Mouse (Mus musculus) testis, adult 2 months (tissue): ENCODE results near the gene Kbtbd7. TPM values are rescaled to one million over a fixed set of nuclear protein-coding genes. Genes with fewer than 3 reads are reported as not detected.
A peak's percentile ranks its signal among the peaks of the same experiment; 100 is the strongest.
"Not testable (repeated sequence)": the region's sequence is repeated elsewhere in the genome, so short reads cannot be mapped to it uniquely, and the experiment has no call there.

Experiments used
- H3K27ac ChIP-seq: fragments of 200-500 bp; 2 replicates; pipeline ENCODE4 v1.5.1; 2012; ENCODE audit warnings: low read depth, low read length; ENCODE audit not compliant: control insufficient read depth, insufficient read depth
- H3K27me3 ChIP-seq: fragments of 200-500 bp; 2 replicates; pipeline ENCODE4 v1.6.1; 2012; ENCODE audit warnings: mild to moderate bottlenecking, low read length, moderate library complexity; ENCODE audit not compliant: control insufficient read depth, insufficient read depth
- H3K36me3 ChIP-seq: fragments of 200-500 bp; 2 replicates; pipeline ENCODE4 v1.6.1; 2012; ENCODE audit warnings: mild to moderate bottlenecking, low read length; ENCODE audit not compliant: control insufficient read depth, insufficient read depth
- H3K4me1 ChIP-seq: fragments of 200-500 bp; 2 replicates; pipeline ENCODE4 v1.6.1; 2012; ENCODE audit warnings: low read length; ENCODE audit not compliant: control insufficient read depth, insufficient read depth
- H3K4me3 ChIP-seq: fragments of 200-500 bp; 2 replicates; pipeline ENCODE4 v1.5.1; 2012; ENCODE audit warnings: low read depth, mild to moderate bottlenecking, low read length, moderate library complexity, mixed read lengths; ENCODE audit not compliant: control insufficient read depth
- CTCF ChIP-seq: fragments of 200-500 bp; IDR thresholded peaks from 2 replicates; pipeline ENCODE4 v1.5.1; 2012; ENCODE audit warnings: low read depth, mild to moderate bottlenecking, inconsistent platforms, low read length, moderate library complexity; ENCODE audit not compliant: control insufficient read depth, insufficient read depth, insufficient replicate concordance
- POLR2A ChIP-seq: fragments of 200-500 bp; IDR thresholded peaks from 2 replicates; pipeline ENCODE4 v1.6.1; 2012; ENCODE audit warnings: low read depth, mild to moderate bottlenecking, inconsistent platforms, low read length, moderate library complexity; ENCODE audit not compliant: control insufficient read depth
- polyA plus RNA-seq: library from polyadenylated mRNA; depleted of rRNA; stranded (reverse); fragments of >200 nt; gene quantifications from 2 replicates; pipeline ENCODE4 v1.2.3, GENCODE M21; 2012

Kbtbd7 gene
- polyA plus RNA-seq, 1 experiment, result 8.8 TPM

DNA sequence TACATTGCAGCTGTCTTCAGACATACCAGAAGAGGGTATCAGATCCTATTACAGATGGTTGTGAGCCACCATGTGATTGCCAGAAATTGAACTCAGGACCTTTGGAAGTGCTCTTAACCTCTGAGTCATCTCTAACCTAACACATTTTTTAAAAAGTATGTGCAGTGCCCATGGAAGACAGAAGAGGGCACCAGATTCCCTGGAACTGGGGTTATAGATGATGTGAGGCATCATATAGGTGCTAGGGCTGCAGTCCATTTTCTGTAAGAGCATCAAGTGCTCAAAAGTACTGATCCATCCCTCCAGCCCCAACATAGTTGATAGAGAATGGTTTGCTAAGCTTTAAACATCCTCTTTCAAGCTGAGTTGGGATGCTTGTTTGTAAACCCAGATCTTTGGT lies 31.7 kb upstream of the Kbtbd7 start:
- Histone ChIP-seq H3K36me3 (no peaks in the 10 kb centered on the region), H3K4me3 (no peak overlapping the region), H3K27me3 (no peaks in the 10 kb centered on the region), H3K27ac (no peak overlapping the region), H3K4me1 (peaks cover 2% of the 10 kb centered on the region; the same call in 1 of the 2 replicates)
- TF ChIP-seq CTCF (no peak; the same call in 1 of the 2 replicates), POLR2A (no peak)

DNA sequence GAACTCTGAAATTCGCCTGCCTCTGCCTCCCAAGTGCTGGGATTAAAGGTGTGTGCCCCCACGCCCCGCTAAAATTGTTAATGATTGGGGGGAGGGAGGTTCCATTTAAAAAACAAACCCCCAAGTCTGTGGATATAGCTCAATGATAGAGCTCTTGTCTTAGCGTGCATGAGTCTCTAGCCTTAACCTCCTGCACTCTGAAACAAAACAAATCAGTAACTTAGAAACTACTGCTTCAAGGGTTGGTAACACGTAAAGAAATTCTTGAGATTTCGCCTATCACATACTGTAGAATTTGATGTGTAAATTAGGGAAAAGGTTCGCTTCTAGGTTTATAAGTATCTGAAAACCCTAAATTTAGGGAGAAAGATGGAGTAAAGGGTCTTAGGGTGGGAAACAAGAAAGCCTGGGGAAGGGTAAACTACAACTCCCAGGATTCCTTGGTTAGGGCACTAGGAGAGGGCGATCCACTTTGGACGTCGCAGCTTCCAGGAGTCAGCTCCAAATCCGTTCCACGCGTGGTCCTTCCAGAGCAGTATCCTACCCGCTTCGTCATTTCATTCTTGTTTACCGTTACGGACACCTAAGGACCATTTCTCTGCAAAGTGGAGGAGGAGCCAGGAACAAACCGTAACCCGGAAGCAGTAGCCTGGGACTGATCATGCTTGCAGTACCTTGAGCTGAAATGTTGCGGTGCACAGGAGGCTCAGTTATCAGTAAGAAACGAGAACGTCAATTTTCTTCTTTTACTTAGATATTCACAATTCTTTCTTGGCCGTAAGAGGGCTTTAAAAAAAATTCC lies 28.8 kb upstream of the Kbtbd7 start, which contains the start of gene Mtrf1:
TSS of gene Mtrf1 (plus strand) at position 452 of the 802 bp plus-strand sequence.
- TF ChIP-seq POLR2A (peak; percentile 57), CTCF (no peak)
- Histone ChIP-seq H3K27me3 (no peaks in the 10 kb centered on the region), H3K27ac (peak within 1 kb of the TSS; percentile 98), H3K36me3 (no peaks in the 10 kb centered on the region), H3K4me3 (peak within 1 kb of the TSS; percentile 99), H3K4me1 (peaks cover 2% of the 10 kb centered on the region; the same call in 1 of the 2 replicates)

DNA sequence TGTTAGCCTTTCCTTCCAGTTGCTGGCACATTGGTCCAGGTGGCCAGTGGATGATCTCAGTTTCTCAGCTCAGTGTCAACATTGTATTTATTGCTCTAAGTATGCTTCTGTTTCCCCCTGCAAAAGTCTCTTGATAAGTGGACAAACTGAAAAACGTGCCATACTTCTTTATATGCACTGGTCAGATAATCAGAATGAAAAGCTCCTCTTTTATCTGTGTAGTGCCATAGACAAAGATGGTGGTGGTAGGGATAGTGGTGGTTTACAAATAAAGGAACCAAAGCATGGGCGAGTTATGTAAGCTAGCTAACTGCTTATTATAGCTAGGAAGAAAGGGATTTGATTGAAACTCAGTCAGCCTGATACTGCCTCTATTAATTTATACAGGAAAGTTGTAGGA lies 18.7 kb upstream of the Kbtbd7 start:
- Histone ChIP-seq H3K27ac (no peak overlapping the region), H3K36me3 (no peaks in the 10 kb centered on the region; the same call in 1 of the 2 replicates), H3K4me1 (no peaks in the 10 kb centered on the region), H3K27me3 (no peaks in the 10 kb centered on the region), H3K4me3 (no peak overlapping the region)
- TF ChIP-seq CTCF (no peak), POLR2A (no peak)

GRCm38 (mm10) chr14:79409278-79409830 lies 17.0 kb upstream of the Kbtbd7 start:
- no peaks in the 10 kb centered on the region for H3K4me1 ChIP-seq

DNA sequence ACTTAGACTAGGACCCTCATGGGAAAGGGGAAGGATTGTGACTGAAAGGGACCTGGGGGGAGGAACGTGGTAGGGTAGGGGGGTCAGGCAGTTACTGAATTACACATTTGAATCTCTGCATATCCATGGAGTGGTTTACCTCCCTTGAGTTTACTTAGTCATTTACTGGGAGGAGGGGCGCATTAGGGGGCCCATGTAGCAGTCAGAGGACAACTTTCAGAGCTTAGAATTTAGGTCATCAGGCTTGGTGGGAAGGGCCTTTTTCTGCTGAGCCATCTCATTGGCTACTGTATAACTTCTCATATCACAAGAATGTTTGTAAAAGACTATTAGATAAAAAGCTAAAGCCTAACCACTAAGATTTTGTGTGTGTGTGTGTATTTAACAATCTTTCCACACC lies 15.6 kb upstream of the Kbtbd7 start:
- Histone ChIP-seq H3K4me1 (no peaks in the 10 kb centered on the region), H3K4me3 (no peak overlapping the region), H3K27ac (no peak overlapping the region), H3K27me3 (no peaks in the 10 kb centered on the region), H3K36me3 (peaks cover 1% of the 10 kb centered on the region; the same call in 1 of the 2 replicates)
- TF ChIP-seq CTCF (no peak), POLR2A (no peak)

More at GRCm38 (mm10) chr14:79409278-79409830, 17.0 kb upstream of the Kbtbd7 start:
- no peak overlapping the region for H3K4me3 ChIP-seq
- H3K27ac ChIP-seq, result no peak overlapping the region
- no peaks in the 10 kb centered on the region for H3K27me3 ChIP-seq
- H3K36me3 ChIP-seq, result peaks cover 1% of the 10 kb centered on the region; the same call in 1 of the 2 replicates
- no peak for TF ChIP-seq CTCF
- no peak for TF ChIP-seq POLR2A

DNA sequence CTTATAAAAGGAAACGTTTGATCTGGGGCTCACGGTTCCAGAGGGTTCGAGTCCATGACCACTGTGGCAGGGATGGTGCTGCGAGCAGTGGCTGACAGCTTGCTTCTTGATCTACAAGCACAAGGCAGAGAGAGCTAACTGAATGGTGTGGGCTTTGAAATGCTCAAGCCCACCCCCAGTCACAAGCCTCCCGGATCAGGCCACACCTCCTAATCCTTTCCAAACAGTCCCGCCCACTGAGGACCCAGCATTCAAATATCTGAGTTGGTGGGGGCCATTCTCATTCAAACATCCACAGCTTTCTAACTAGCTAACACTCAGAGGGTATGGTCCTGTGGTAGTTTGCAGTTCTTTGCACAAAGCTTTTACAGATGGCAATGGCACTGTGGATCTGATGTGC lies 13.2 kb upstream of the Kbtbd7 start:
- Histone ChIP-seq H3K27ac (no peak overlapping the region), H3K27me3 (no peaks in the 10 kb centered on the region), H3K4me1 (no peaks in the 10 kb centered on the region), H3K36me3 (peaks cover 1% of the 10 kb centered on the region; the same call in 1 of the 2 replicates), H3K4me3 (no peak overlapping the region)
- no peak for TF ChIP-seq POLR2A

- Histone ChIP-seq H3K27me3 (no peaks in the 10 kb centered on the region), H3K4me3 (peak overlapping the region; percentile 26; the same call in 1 of the 2 replicates), H3K27ac (no peak overlapping the region), H3K36me3 (peaks cover 1% of the 10 kb centered on the region; the same call in 1 of the 2 replicates), H3K4me1 (no peaks in the 10 kb centered on the region; the same call in none of the 2 replicates)
- TF ChIP-seq CTCF, result no peak
- no peak for TF ChIP-seq POLR2A
Measured at GRCm38 (mm10) chr14:79420083-79420685, 6.1 kb upstream of the Kbtbd7 start.

DNA sequence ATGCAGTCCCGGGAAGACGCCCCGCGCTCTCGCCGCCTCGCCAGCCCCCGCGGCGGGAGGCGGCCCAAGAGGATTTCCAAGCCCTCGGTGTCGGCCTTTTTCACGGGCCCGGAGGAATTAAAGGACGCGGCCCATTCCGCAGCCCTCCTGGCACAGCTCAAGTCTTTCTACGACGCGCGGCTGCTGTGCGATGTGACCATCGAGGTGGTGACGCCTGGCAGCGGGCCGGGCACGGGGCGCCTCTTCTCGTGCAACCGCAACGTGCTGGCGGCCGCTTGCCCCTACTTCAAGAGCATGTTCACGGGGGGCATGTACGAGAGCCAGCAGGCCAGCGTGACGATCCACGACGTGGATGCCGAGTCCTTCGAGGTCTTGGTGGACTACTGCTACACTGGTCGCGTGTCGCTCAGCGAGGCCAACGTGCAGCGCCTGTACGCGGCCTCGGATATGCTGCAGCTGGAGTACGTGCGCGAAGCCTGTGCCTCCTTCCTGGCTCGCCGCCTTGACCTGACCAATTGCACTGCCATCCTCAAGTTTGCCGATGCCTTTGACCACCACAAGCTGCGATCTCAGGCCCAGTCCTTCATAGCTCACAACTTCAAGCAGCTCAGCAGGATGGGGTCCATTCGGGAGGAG lies 537 bp downstream of the Kbtbd7 start:
- H3K36me3 ChIP-seq, H3K27me3 ChIP-seq, H3K4me1 ChIP-seq: not testable (repeated sequence)
- H3K4me3 ChIP-seq, result peak overlapping the region; percentile 83
- peak overlapping the region; percentile 72 for H3K27ac ChIP-seq
